Mouse (Mus musculus) layer of hippocampus, adult 2 months (tissue): ENCODE measurements around the gene Lcn12. TPM values are rescaled to one million over a fixed set of nuclear protein-coding genes. Genes with fewer than 3 reads are reported as not detected.

ENCODE experiments used
- DNase-seq, 2 experiments: peaks; one replicate each; pipeline ENCODE4 v3.0.0; 2022; ENCODE audit warnings: low spot score in 2 of 2
- H3K27ac ChIP-seq: fragments of 200-600 bp; 2 replicates; pipeline ENCODE4 v1.8.1; 2022
- H3K4me3 ChIP-seq: fragments of 200-600 bp; 2 replicates; pipeline ENCODE4 v1.8.1; 2022; ENCODE audit warnings: mild to moderate bottlenecking
- CTCF ChIP-seq: fragments of 200-600 bp; conservative IDR thresholded peaks from 2 replicates; pipeline ENCODE4 v1.8.1; 2022; ENCODE audit warnings: antibody characterized with exemption, mild to moderate bottlenecking, moderate library complexity
- total RNA-seq, 2 experiments: library from RNA; stranded (reverse); gene quantifications; 2 replicates each; pipeline ENCODE4 v1.2.3; 2021

The Lcn12 gene
- total RNA-seq, 2 experiments from 2014 or later, result not detected

- Histone ChIP-seq H3K27ac (no peak overlapping the region), H3K4me3 (no peak overlapping the region)
- DNase-seq, result no peak
- TF ChIP-seq CTCF, result no peak
These were observed 9.0 kb upstream of the Lcn12 start for GRCm38 (mm10) chr2:25502726-25503125.

DNA sequence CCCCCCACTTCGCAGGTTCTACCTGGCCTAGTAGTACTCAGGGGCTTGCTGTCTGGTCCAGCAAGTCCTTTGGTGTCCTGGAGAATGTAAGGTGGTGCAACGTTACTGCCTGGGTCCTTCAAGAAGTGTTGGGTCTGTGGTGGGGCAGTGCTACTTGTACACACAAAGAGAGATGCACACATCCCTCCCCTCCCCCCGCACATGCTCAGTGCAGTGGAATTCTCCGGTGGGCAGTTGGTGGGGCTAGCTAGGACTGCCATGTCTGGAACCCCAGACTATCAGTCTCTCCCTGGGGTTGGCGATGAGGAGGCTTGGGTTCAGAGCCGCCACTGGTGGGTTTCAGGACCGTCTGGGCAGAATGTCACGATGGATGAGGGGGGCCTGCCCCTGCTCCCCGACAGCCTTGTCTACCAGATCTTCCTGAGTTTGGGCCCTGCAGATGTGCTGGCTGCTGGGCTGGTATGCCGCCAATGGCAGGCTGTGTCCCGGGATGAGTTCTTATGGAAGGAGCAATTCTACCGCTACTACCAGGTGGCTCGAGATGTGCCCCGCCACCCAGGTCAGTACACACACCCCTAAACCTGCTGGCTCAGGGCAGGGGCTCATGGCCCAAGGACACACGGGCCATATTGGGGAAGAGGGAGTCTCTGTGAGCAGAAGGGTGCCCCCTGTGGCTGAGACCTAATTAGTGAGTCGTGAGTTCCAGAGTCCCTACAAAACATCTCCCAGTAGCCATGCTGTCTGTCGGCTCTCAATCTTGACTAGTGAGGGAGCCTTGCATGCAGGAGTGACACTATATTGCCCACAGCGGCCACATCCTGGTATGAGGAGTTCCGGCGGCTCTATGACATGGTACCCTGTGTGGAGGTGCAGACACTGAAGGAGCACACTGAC, 8.1 kb upstream of the Lcn12 start, which contains the start of gene C8g:
Gene C8g (minus strand): TSS at position 127 of the 894 bp plus-strand sequence.
- no peak for DNase-seq
- peak; percentile 34 for TF ChIP-seq CTCF
- Histone ChIP-seq H3K27ac (peak within 1 kb of the TSS; percentile 96), H3K4me3 (peak within 1 kb of the TSS; percentile 68)

DNA sequence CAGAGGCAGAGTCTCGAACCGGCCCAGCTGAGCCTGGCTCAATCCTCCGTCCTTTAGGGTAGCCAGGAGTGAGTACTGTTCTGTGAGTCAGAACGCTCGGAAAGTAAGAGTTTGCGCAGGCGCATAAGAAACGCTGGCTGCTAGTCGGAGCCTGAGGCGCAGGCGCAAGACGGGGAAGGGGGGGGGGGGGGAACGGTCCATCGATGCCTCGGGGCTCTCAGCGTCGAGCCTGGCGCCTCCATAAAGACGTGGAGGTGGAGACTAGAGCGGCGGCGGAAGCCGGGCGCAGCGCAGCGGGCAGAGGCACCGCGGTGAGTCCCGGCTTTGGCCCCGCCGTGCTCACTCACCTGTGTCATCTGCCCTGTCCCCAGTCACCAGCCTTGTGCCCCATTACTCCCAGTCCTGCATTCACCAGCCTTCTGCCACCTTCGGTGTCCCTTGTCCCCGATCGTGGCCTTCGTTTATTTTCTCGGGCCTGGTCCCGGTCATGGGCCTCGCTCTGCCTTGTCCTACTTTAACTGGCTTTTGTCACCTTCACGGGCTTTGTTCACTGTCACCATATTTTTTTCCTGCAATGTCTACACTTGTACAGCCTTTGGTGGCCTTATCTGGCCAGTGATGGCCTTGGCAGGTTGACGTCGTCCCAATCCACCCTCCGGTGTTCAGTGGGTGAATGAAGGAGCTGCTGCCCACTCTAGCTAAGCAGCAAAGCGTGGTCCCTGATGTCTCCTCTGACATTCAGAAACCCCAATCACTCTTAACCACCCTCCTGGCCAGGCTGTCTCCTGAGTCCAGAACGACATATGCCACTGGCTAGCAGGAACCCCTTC, 7.1 kb upstream of the Lcn12 start, which contains the start of gene Fbxw5:
Gene Fbxw5 (plus strand): TSS at position 175 of the 830 bp plus-strand sequence.
- Histone ChIP-seq H3K4me3 (peak within 1 kb of the TSS; percentile 68), H3K27ac (peak within 1 kb of the TSS; percentile 96)
- TF ChIP-seq CTCF, result no peak
- peak; percentile 75 to 88 for DNase-seq

- Histone ChIP-seq H3K4me3 (peak overlapping the region; percentile 68), H3K27ac (peak overlapping the region; percentile 90)
- TF ChIP-seq CTCF, result no peak
- no peak for DNase-seq
These were observed 6.4 kb upstream of the Lcn12 start for GRCm38 (mm10) chr2:25500071-25500575.

GRCm38 (mm10) chr2:25498622-25499478, 5.1 kb upstream of the Lcn12 start:
- Histone ChIP-seq H3K27ac (no peak overlapping the region), H3K4me3 (no peak overlapping the region)
- TF ChIP-seq CTCF, result 0 out of 2 replicates have a peak, but pooled peaks have one; percentile 12
- DNase-seq, result no peak

DNA sequence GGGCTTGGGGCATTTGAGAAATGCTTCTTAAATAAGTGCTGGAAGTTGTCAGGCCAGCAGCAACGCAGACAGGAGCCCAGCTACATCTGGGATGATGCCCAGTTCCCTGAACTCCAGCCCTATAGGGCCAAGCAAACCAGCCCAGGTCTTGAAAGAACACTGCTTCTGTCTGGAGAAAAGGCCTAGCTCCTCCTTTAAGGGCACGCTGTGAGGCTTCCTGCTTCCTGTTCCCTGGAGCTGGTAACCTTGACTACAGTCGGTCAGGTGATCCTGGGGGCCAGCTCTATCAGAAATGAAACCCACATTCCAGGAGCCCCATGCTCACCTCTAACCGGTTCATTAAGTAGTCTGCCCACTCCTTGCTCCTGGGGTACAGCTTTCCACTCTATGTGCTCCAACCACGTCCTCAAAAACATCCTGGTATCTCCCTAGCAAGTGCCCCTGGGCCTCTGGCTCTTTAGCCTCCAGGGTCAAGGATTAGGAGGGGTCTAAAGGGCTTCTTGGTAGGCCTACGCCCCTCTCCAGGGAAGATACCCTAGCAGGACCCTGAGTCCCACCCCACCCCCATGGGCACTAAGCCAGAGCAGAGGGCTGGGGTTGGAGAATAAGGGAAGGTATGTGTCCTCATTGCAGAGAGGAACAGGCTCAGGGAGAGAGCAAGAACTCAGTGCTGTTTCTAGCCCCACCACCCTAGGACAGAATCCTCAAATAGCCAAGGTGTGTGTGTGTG, 4.3 kb upstream of the Lcn12 start:
- Histone ChIP-seq H3K27ac (0 out of 2 replicates have a peak overlapping the region, but pooled peaks have one; percentile 18), H3K4me3 (no peak overlapping the region)
- DNase-seq, result no peak
- no peak for TF ChIP-seq CTCF

GRCm38 (mm10) chr2:25496462-25496861, 2.8 kb upstream of the Lcn12 start:
- no peak overlapping the region for H3K27ac ChIP-seq
- peak; percentile 80 for TF ChIP-seq CTCF
- no peak for DNase-seq
- H3K4me3 ChIP-seq, result no peak overlapping the region

DNA sequence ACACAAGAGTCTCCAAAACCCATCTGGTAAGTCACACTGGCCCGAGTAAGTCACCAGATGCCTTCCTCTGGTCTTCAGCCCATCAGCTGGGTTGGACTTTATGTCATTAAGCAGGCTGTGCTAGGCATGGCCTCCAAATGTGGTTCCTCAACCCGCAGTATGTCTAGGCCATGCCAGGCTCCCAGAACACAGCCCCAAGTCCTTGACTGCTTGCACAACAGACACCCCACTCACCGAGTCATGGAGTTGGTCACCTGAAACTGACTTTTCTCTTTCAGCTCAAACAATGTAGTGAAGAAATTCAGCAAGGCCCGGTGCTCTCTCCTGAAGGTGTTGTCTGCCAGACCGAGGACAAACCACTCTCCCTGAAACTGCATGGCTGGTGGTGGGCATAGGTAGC, 723 bp downstream of the Lcn12 start:
- no peak overlapping the region for H3K27ac ChIP-seq
- no peak overlapping the region for H3K4me3 ChIP-seq
- DNase-seq, result no peak
- TF ChIP-seq CTCF, result no peak

GRCm38 (mm10) chr2:25488671-25489068, 5.0 kb downstream of the Lcn12 start:
- TF ChIP-seq CTCF, result no peak
- no peak overlapping the region for H3K27ac ChIP-seq

GRCm38 (mm10) chr2:25487965-25488670, 5.6 kb downstream of the Lcn12 start:
- no peak overlapping the region for H3K4me3 ChIP-seq
- DNase-seq, result no peak
- TF ChIP-seq CTCF, result no peak
- H3K27ac ChIP-seq, result no peak overlapping the region

More at GRCm38 (mm10) chr2:25488671-25489068, 5.0 kb downstream of the Lcn12 start:
- DNase-seq, result no peak
- H3K4me3 ChIP-seq, result no peak overlapping the region
